13 mouse cellular contexts compared by ENCODE assay signal in the genomic region with DNA sequence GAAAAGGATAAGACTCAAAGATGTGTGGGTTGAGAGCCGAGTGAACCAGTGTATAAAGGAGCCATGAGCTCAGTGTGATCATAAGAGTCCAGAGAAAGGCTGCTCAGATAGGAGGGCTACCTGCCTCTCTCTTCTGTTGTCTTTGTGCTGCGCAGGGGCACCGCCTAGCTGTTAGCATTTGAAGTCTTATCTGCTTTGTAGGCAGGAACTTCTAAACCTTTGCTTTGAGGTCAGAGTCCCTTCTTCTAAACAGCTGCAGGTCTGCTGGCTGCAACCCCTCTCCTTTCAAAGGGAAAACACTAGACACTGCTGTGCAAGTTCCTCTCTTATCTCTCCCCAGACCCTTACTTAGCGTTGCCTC. TPM values are rescaled to one million over a fixed set of nuclear protein-coding genes. Genes with fewer than 3 reads are reported as not detected.
A peak's percentile ranks its signal among the peaks of the same experiment; 100 is the strongest.
DNase-seq lines count a peak whose midpoint lies in the region; ATAC-seq and TF ChIP-seq lines count a peak whose summit lies in the region.
"Had no signal": no experiment of that assay in that cellular context is flagged by ENCODE, and none has a peak within 500 bp of the region (broad histone marks: within the 10 kb centered on the region; RNA-seq: fewer than 3 reads in every experiment).

No protein-coding gene starts in this region.

- TF ChIP-seq CTCF in small intestine, adult 2 months (IDR thresholded peaks at IDR 0.05; ENCODE audit: extremely low read depth, insufficient read length, insufficient replicate concordance, low read depth, low read length): no peak
- TF ChIP-seq CTCF in layer of hippocampus, adult 2 months (conservative IDR thresholded peaks at IDR 0.05): no peak

- H3K9ac ChIP-seq in limb, embryonic 15.5 days: no peak overlapping the region
- H3K9ac ChIP-seq: lung, embryonic 14.5 days had no signal

- ATAC-seq in limb, embryonic 15.5 days (ENCODE audit: insufficient number of reproducible peaks, low FRiP score, low TSS enrichment, low read depth): no peak

- H3K27me3 ChIP-seq in limb, embryonic 15.5 days: no peaks in the 10 kb centered on the region
- no peaks in the 10 kb centered on the region for H3K27me3 ChIP-seq in limb, embryonic 10.5 days (ENCODE audit: low read depth, poor library complexity, severe bottlenecking)
- no peaks in the 10 kb centered on the region for H3K27me3 ChIP-seq in small intestine, adult 2 months (ENCODE audit: control insufficient read depth, insufficient read depth, low read length)

- peaks cover 77% of the 10 kb centered on the region for H3K36me3 ChIP-seq in limb, embryonic 15.5 days
- H3K36me3 ChIP-seq in limb, embryonic 10.5 days: peaks cover 99% of the 10 kb centered on the region
- peaks cover 10% of the 10 kb centered on the region for H3K36me3 ChIP-seq in small intestine, adult 2 months (ENCODE audit: control insufficient read depth, insufficient read depth, low read length)
- H3K36me3 ChIP-seq: G1E had no signal

- peaks cover 16% of the 10 kb centered on the region; the same call in 1 of the 2 replicates for H3K4me1 ChIP-seq in limb, embryonic 15.5 days
- H3K4me1 ChIP-seq in limb, embryonic 10.5 days: no peaks in the 10 kb centered on the region
- peaks cover 41% of the 10 kb centered on the region for H3K4me1 ChIP-seq in small intestine, adult 2 months (ENCODE audit: control insufficient read depth, insufficient read depth, insufficient read length, low read length)

- H3K4me3 ChIP-seq in limb, embryonic 15.5 days: no peak overlapping the region
- no peak overlapping the region for H3K4me3 ChIP-seq in limb, embryonic 10.5 days
- H3K4me3 ChIP-seq in small intestine, adult 2 months (ENCODE audit: low read depth, low read length): no peak overlapping the region
- H3K4me3 ChIP-seq in layer of hippocampus, adult 2 months: no peak overlapping the region
- H3K4me3 ChIP-seq: myocyte had no signal

- no peak for TF ChIP-seq POLR2A in small intestine, adult 2 months (IDR thresholded peaks at IDR 0.05; ENCODE audit: low read depth, low read length)

- 79% methylated on average over 4 of the region's 4 CpGs for WGBS in limb, embryonic 15.5 days
- WGBS in limb, embryonic 10.5 days: 85% methylated on average over 4 of the region's 4 CpGs
- 17% methylated on average over 4 of the region's 4 CpGs for WGBS in small intestine, adult 2 months

- H3K4me2 ChIP-seq in limb, embryonic 15.5 days: no peak overlapping the region
- H3K4me2 ChIP-seq: lung, embryonic 14.5 days had no signal

- peak overlapping the region; percentile 66 for H3K27ac ChIP-seq in limb, embryonic 15.5 days
- no peak overlapping the region for H3K27ac ChIP-seq in limb, embryonic 10.5 days
- peak overlapping the region; percentile 98 for H3K27ac ChIP-seq in small intestine, adult 2 months (ENCODE audit: insufficient read depth, low read depth, low read length)
- no peak overlapping the region for H3K27ac ChIP-seq in layer of hippocampus, adult 2 months

- DNase-seq in limb, embryonic 10.5 days (ENCODE audit: low spot score): no peak
- DNase-seq in ZHBTc4 (ENCODE audit: low read depth, low spot score): peak; percentile 61
- peak; percentile 84 for DNase-seq in yolk sac, embryonic 10.5 days (ENCODE audit: low spot score)
- no peak for DNase-seq in layer of hippocampus, adult 2 months (ENCODE audit: low spot score in 2 of 2)
- DNase-seq in layer of hippocampus, adult 8-10 months (ENCODE audit: low spot score in 2 of 2): no peak
- DNase-seq: gastrocnemius, postnatal 10 days; heart, postnatal 14 days; lung, embryonic 14.5 days had no signal

- H3K9me3 ChIP-seq in limb, embryonic 15.5 days: no peaks in the 10 kb centered on the region
- no peaks in the 10 kb centered on the region for H3K9me3 ChIP-seq in limb, embryonic 10.5 days (replicated peaks)

RNA-seq across cellular contexts. Expression of a gene that starts 27.5 kb away (rescaled TPM):
- 258 and 267 TPM in 2 replicates for polyA plus RNA-seq in limb, embryonic 15.5 days (2015; fragmentation: Nextera tagmentation; extraction: Ambion mirVana)
- polyA plus RNA-seq in limb, embryonic 10.5 days (2016; fragmentation: Nextera tagmentation; extraction: Ambion mirVana): 258 and 261 TPM in 2 replicates
- polyA plus RNA-seq in small intestine, adult 2 months (2012; rRNA removed): 139 and 456 TPM in 2 replicates
- total RNA-seq in layer of hippocampus, adult 2 months (2021): 10 to 100 TPM; 13.4 to 13.8 TPM
- total RNA-seq in layer of hippocampus, adult 8-10 months (2022): 10 to 100 TPM; 13.0 to 19.7 (median 16.1) TPM
- total RNA-seq: megakaryocyte-erythroid progenitor cell, adult 5-6 weeks had no signal
- polyA plus RNA-seq: G1E had no signal

Comparison
In these comparisons a context has a peak if more than half of its experiments do, and no peak if none do; other contexts are left out.
1. H3K27ac ChIP-seq: peak in limb, embryonic 15.5 days (single experiment) and small intestine, adult 2 months (single experiment); none in limb, embryonic 10.5 days (single experiment) and layer of hippocampus, adult 2 months (single experiment).
2. DNase-seq: peak in ZHBTc4 (single experiment) and yolk sac, embryonic 10.5 days (single experiment); none in limb, embryonic 10.5 days (single experiment), layer of hippocampus, adult 2 months (0 of 2) and layer of hippocampus, adult 8-10 months (0 of 2).